Mouse (Mus musculus) right cerebral cortex, postnatal 10 days (tissue): ENCODE results near the gene Pask.
"Not testable (repeated sequence)": the region's sequence is repeated elsewhere in the genome, so short reads cannot be mapped to it uniquely, and the experiment has no call there.

Source experiments
- DNase-seq, 2 experiments: peaks; one replicate each; pipeline ENCODE4 v3.0.0; 2021; ENCODE audit warnings: low spot score in 2 of 2

Pask gene

GRCm38 (mm10) chr1:93342648-93343503 is at the start of gene Pask, which contains the start of gene Ppp1r7:
Pask (minus strand) TSS chr1:93343482.
Ppp1r7 (plus strand) TSS chr1:93342854.
- DNase-seq = peak; percentile 97 to 99

GRCm38 (mm10) chr1:93388906-93389305 is 45.6 kb upstream of the Pask start:
- no peak for DNase-seq

GRCm38 (mm10) chr1:93387198-93387597 is 43.9 kb upstream of the Pask start:
- DNase-seq = no peak

- no peak for DNase-seq
These were observed 35.8 kb upstream of the Pask start for GRCm38 (mm10) chr1:93379117-93379516.

GRCm38 (mm10) chr1:93377307-93377706 is 34.0 kb upstream of the Pask start:
- DNase-seq = no peak

- no peak for DNase-seq
These were observed 30.4 kb upstream of the Pask start, which contains the start of gene Ano7 for GRCm38 (mm10) chr1:93373665-93374064. Ano7 (plus strand) TSS chr1:93373930.

GRCm38 (mm10) chr1:93365641-93366040 is 22.4 kb upstream of the Pask start:
- no peak for DNase-seq

- no peak for DNase-seq
These were observed 19.4 kb upstream of the Pask start for GRCm38 (mm10) chr1:93362661-93363060.

GRCm38 (mm10) chr1:93352724-93353123 is 9.4 kb upstream of the Pask start:
- DNase-seq = peak; percentile 51 to 76

GRCm38 (mm10) chr1:93349701-93350100 is 6.4 kb upstream of the Pask start:
- DNase-seq = no peak

GRCm38 (mm10) chr1:93347176-93347575 is 3.9 kb upstream of the Pask start:
- peak in 1 of 2 experiments; percentile 33 for DNase-seq

- DNase-seq = peak; percentile 98
These were observed 294 bp upstream of the Pask start for GRCm38 (mm10) chr1:93343504-93344047.

- DNase-seq = no peak
These were observed 8.7 kb downstream of the Pask start for GRCm38 (mm10) chr1:93334621-93335020.

GRCm38 (mm10) chr1:93326446-93326845 is 16.8 kb downstream of the Pask start:
- no peak for DNase-seq

- DNase-seq = no peak
These were observed 19.3 kb downstream of the Pask start for GRCm38 (mm10) chr1:93323973-93324372.

GRCm38 (mm10) chr1:93305581-93306337 is 37.5 kb downstream of the Pask start, which contains the start of gene Mterf4:
Mterf4 (minus strand) TSS chr1:93305915.
- peak; percentile 89 to 91 for DNase-seq

GRCm38 (mm10) chr1:93300578-93300977 is 42.7 kb downstream of the Pask start:
- no peak for DNase-seq

- DNase-seq = no peak
These were observed 43.5 kb downstream of the Pask start for GRCm38 (mm10) chr1:93299791-93300190.

- not testable (repeated sequence) for DNase-seq
These were observed 48.8 kb downstream of the Pask start for GRCm38 (mm10) chr1:93294491-93294890.

GRCm38 (mm10) chr1:93292006-93292405 is 51.3 kb downstream of the Pask start:
- no peak for DNase-seq

GRCm38 (mm10) chr1:93291591-93291990 is 51.7 kb downstream of the Pask start:
- DNase-seq = no peak

GRCm38 (mm10) chr1:93290956-93291355 is 52.3 kb downstream of the Pask start:
- DNase-seq = no peak
